12 mouse cellular contexts compared by ENCODE assay signal in genomic region chr12:84327111-84327512, GRCm38 (mm10). TPM values are rescaled to one million over a fixed set of nuclear protein-coding genes. Genes with fewer than 3 reads are reported as not detected.
DNase-seq lines count a peak whose midpoint lies in the region; ATAC-seq and TF ChIP-seq lines count a peak whose summit lies in the region.
"Had no signal": no experiment of that assay in that cellular context is flagged by ENCODE, and none has a peak within 500 bp of the region (broad histone marks: within the 10 kb centered on the region; RNA-seq: fewer than 3 reads in every experiment).

No protein-coding gene starts in this region.

- H3K27me3 ChIP-seq in heart, embryonic 10.5 days (ENCODE audit: insufficient read depth, poor library complexity, severe bottlenecking), result no peaks in the 10 kb centered on the region
- H3K27me3 ChIP-seq in lung, postnatal 0 days (replicated peaks; ENCODE audit: insufficient read depth, low read length), result no peaks in the 10 kb centered on the region
- H3K27me3 ChIP-seq: forebrain, embryonic 12.5 days; megakaryocyte, embryonic 14.5 days had no signal

- ATAC-seq in lung, postnatal 0 days, result peak; percentile 37; the same call in 1 of the 2 replicates
- ATAC-seq in CD4-positive, CD25-positive, alpha-beta regulatory T cell, adult 4 months, result no peak

- intact Hi-C loops in heart, postnatal 25 days (cut with DNase I), result no loop called here

- peak; percentile 55 to 66 for DNase-seq in heart, adult 18-20 months
- DNase-seq in heart, embryonic 10.5 days (ENCODE audit: low spot score), result no peak
- DNase-seq in heart, postnatal 25 days (ENCODE audit: low spot score), result peak; percentile 5
- DNase-seq in lung, postnatal 0 days (ENCODE audit: low spot score), result peak; percentile 32
- no peak for DNase-seq in left cerebral cortex, adult 9 months (ENCODE audit: low spot score in 2 of 2)
- DNase-seq in frontal cortex, postnatal 36 days (ENCODE audit: low spot score in 2 of 2), result no peak
- DNase-seq: cerebellum, postnatal 10 days; right cerebral cortex, postnatal 14 days had no signal

- peaks cover 69% of the 10 kb centered on the region for H3K36me3 ChIP-seq in heart, embryonic 10.5 days
- peaks cover 21% of the 10 kb centered on the region; the same call in 1 of the 2 replicates for H3K36me3 ChIP-seq in lung, postnatal 0 days (ENCODE audit: insufficient read depth, low read length)

- H3K4me3 ChIP-seq in heart, embryonic 10.5 days, result no peak overlapping the region
- H3K4me3 ChIP-seq in bone marrow macrophage, adult 2 months (ENCODE audit: insufficient read depth, low read length), result no peak overlapping the region
- no peak overlapping the region for H3K4me3 ChIP-seq in lung, postnatal 0 days (ENCODE audit: low read depth, low read length)
- H3K4me3 ChIP-seq: forebrain, embryonic 12.5 days; megakaryocyte, embryonic 14.5 days had no signal

- no peak for TF ChIP-seq EP300 in lung, postnatal 0 days (IDR thresholded peaks at IDR 0.05)

- no peak overlapping the region for H3K27ac ChIP-seq in heart, embryonic 10.5 days
- H3K27ac ChIP-seq in bone marrow macrophage, adult 2 months (ENCODE audit: insufficient read depth, low read depth, low read length), result peak overlapping the region; percentile 22; the same call in 1 of the 2 replicates
- H3K27ac ChIP-seq in lung, postnatal 0 days (ENCODE audit: low read length), result no peak overlapping the region
- H3K27ac ChIP-seq: forebrain, embryonic 12.5 days had no signal

- no peak for TF ChIP-seq POLR2A in bone marrow macrophage, adult 2 months (IDR thresholded peaks at IDR 0.05; ENCODE audit: borderline replicate concordance, low read depth, low read length)

- H3K9me3 ChIP-seq in heart, embryonic 10.5 days, result no peaks in the 10 kb centered on the region
- H3K9me3 ChIP-seq in lung, postnatal 0 days (ENCODE audit: low read length), result no peaks in the 10 kb centered on the region
- H3K9me3 ChIP-seq: forebrain, embryonic 12.5 days; megakaryocyte, embryonic 14.5 days had no signal

- WGBS in heart, embryonic 10.5 days, result 50% methylated on average over 4 of the region's 4 CpGs
- WGBS in lung, postnatal 0 days, result 38% methylated on average over 4 of the region's 4 CpGs

- H3K4me2 ChIP-seq in lung, postnatal 0 days (replicated peaks; ENCODE audit: low read depth, low read length), result no peak overlapping the region
- H3K4me2 ChIP-seq: forebrain, embryonic 12.5 days had no signal

- TF ChIP-seq CTCF in bone marrow macrophage, adult 2 months (IDR thresholded peaks at IDR 0.05; ENCODE audit: low read depth, low read length), result no peak
- TF ChIP-seq CTCF in lung, postnatal 0 days (IDR thresholded peaks at IDR 0.05), result 0 out of 2 replicates have a peak, but pooled peaks have one; percentile 1

- H3K9ac ChIP-seq in lung, postnatal 0 days (replicated peaks; ENCODE audit: low read depth), result no peak overlapping the region
- H3K9ac ChIP-seq: forebrain, embryonic 12.5 days had no signal

- no peaks in the 10 kb centered on the region; the same call in 1 of the 2 replicates for H3K4me1 ChIP-seq in heart, embryonic 10.5 days
- peaks cover 6% of the 10 kb centered on the region for H3K4me1 ChIP-seq in bone marrow macrophage, adult 2 months (ENCODE audit: control insufficient read depth, insufficient read depth, low read length)
- H3K4me1 ChIP-seq in lung, postnatal 0 days (ENCODE audit: insufficient read depth, low read depth, low read length), result no peaks in the 10 kb centered on the region
- H3K4me1 ChIP-seq: forebrain, embryonic 12.5 days had no signal

RNA-seq across cellular contexts. Expression of gene Zfp410, which starts 10.5 kb away (rescaled TPM):
- total RNA-seq in heart, adult 18-20 months (2021), result 10 to 100 TPM; 22.5 to 24.7 TPM
- 67.0 and 77.1 TPM in 2 replicates for polyA plus RNA-seq in heart, embryonic 10.5 days (2016; fragmentation: Nextera tagmentation; extraction: Ambion mirVana)
- polyA plus RNA-seq in bone marrow macrophage, adult 2 months (2012; ENCODE audit: insufficient read depth, insufficient read length, missing spikeins), result 26.3 and 27.3 TPM in 2 replicates
- total RNA-seq in heart, postnatal 25 days (2021), result 10 to 100 TPM; 19.5 to 22.1 TPM
- 44.9 and 49.0 TPM in 2 replicates for polyA plus RNA-seq in lung, postnatal 0 days (2015; fragmentation: Nextera tagmentation; extraction: Ambion mirVana)
- polyA plus RNA-seq in CD4-positive, CD25-positive, alpha-beta regulatory T cell, adult 4 months (2017; shearing (Covaris generic)), result 10 to 100 TPM; 44.8 to 69.0 TPM

RNA-seq across cellular contexts. Expression of gene Coq6, which starts 34.3 kb away (rescaled TPM):
- total RNA-seq in heart, adult 18-20 months (2021), result 100 to 1,000 TPM; 110 to 112 TPM
- 53.7 and 74.2 TPM in 2 replicates for polyA plus RNA-seq in heart, embryonic 10.5 days (2016; fragmentation: Nextera tagmentation; extraction: Ambion mirVana)
- 7.1 and 10.5 TPM in 2 replicates for polyA plus RNA-seq in bone marrow macrophage, adult 2 months (2012; ENCODE audit: insufficient read depth, insufficient read length, missing spikeins)
- total RNA-seq in heart, postnatal 25 days (2021), result 100 to 1,000 TPM; 102 to 106 TPM
- 20.7 and 21.2 TPM in 2 replicates for polyA plus RNA-seq in lung, postnatal 0 days (2015; fragmentation: Nextera tagmentation; extraction: Ambion mirVana)
- polyA plus RNA-seq in CD4-positive, CD25-positive, alpha-beta regulatory T cell, adult 4 months (2017; shearing (Covaris generic)), result 10 to 100 TPM; 22.6 to 27.8 TPM

RNA-seq across cellular contexts. Expression of gene Fam161b, which starts 34.5 kb away (rescaled TPM):
- 1 to 10 TPM; 8.8 to 9.2 TPM for total RNA-seq in heart, adult 18-20 months (2021)
- polyA plus RNA-seq in heart, embryonic 10.5 days (2016; fragmentation: Nextera tagmentation; extraction: Ambion mirVana), result 4.4 and 4.7 TPM in 2 replicates
- polyA plus RNA-seq in bone marrow macrophage, adult 2 months (2012; ENCODE audit: insufficient read depth, insufficient read length, missing spikeins), result 0.64 TPM in 2 replicates
- total RNA-seq in heart, postnatal 25 days (2021), result 1 to 10 TPM; 8.3 to 8.5 TPM
- 2.4 and 3.1 TPM in 2 replicates for polyA plus RNA-seq in lung, postnatal 0 days (2015; fragmentation: Nextera tagmentation; extraction: Ambion mirVana)
- under 1 TPM; 0.50 to 0.58 TPM for polyA plus RNA-seq in CD4-positive, CD25-positive, alpha-beta regulatory T cell, adult 4 months (2017; shearing (Covaris generic))

RNA-seq across cellular contexts. Expression of gene Ptgr2, which starts 42.1 kb away (rescaled TPM):
- 100 to 1,000 TPM; 234 to 244 TPM for total RNA-seq in heart, adult 18-20 months (2021)
- 52.7 and 79.6 TPM in 2 replicates for polyA plus RNA-seq in heart, embryonic 10.5 days (2016; fragmentation: Nextera tagmentation; extraction: Ambion mirVana)
- 46.7 and 50.7 TPM in 2 replicates for polyA plus RNA-seq in bone marrow macrophage, adult 2 months (2012; ENCODE audit: insufficient read depth, insufficient read length, missing spikeins)
- 100 to 1,000 TPM; 213 to 236 TPM for total RNA-seq in heart, postnatal 25 days (2021)
- polyA plus RNA-seq in lung, postnatal 0 days (2015; fragmentation: Nextera tagmentation; extraction: Ambion mirVana), result 26.3 and 28.0 TPM in 2 replicates
- 10 to 100 TPM; 50.3 to 52.9 TPM for polyA plus RNA-seq in CD4-positive, CD25-positive, alpha-beta regulatory T cell, adult 4 months (2017; shearing (Covaris generic))

Comparison
In these comparisons a context has a peak if more than half of its experiments do, and no peak if none do; other contexts are left out.
1. DNase-seq: peak in heart, adult 18-20 months (2 of 2), heart, postnatal 25 days (single experiment) and lung, postnatal 0 days (single experiment); none in heart, embryonic 10.5 days (single experiment), left cerebral cortex, adult 9 months (0 of 2) and frontal cortex, postnatal 36 days (0 of 2).